Mouse (Mus musculus): ENCODE measurements around the gene Cyp4f13. TPM values are rescaled to one million over a fixed set of nuclear protein-coding genes. Genes with fewer than 3 reads are reported as not detected.

Cyp4f13 gene
- polyA plus RNA-seq, 1 experiment = 42.7 TPM

DNA sequence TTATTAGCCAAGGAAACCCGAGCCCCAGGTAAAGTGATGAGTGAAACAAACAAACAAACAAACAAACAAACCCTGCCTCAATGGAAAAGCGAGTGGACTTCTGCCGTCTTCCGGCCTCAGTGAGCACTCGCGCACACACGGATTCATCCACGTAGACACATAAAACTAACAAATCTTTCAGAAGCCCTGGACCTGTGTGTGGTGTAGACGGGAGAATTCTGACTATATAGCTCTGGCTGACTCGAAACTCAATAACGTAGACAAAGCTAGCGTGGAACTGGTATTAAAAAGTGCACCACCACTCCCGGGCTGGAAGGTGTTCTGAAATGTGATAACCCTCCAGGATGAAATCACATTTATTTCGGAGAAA, 18.0 kb upstream of the Cyp4f13 start:
- TF ChIP-seq CTCF (IDR thresholded peaks at IDR 0.05; ENCODE audit: extremely low read depth, insufficient read depth, insufficient read length, insufficient replicate concordance) (no peak), POLR2A (IDR thresholded peaks at IDR 0.05; ENCODE audit: low read depth, low read length) (no peak)
- under 1% methylated on average over 14 of the region's 14 CpGs for WGBS
- H3K4me1 ChIP-seq (ENCODE audit: control insufficient read depth, insufficient read depth, insufficient read length) = peaks cover 9% of the 10 kb centered on the region; the same call in 1 of the 2 replicates
- H3K4me3 ChIP-seq (ENCODE audit: extremely low read depth, insufficient read depth, insufficient read length) = peak overlapping the region; percentile 82
- peak overlapping the region; percentile 20 for H3K27ac ChIP-seq (ENCODE audit: insufficient read depth, low read length)
- DNase-seq (ENCODE audit: low read depth in 1 of 2, low spot score in 2 of 2) = no peak
- H3K36me3 ChIP-seq (ENCODE audit: control insufficient read depth, insufficient read depth, low read length) = no peaks in the 10 kb centered on the region
- H3K27me3 ChIP-seq (ENCODE audit: control insufficient read depth, insufficient read depth, low read length) = no peaks in the 10 kb centered on the region

DNA sequence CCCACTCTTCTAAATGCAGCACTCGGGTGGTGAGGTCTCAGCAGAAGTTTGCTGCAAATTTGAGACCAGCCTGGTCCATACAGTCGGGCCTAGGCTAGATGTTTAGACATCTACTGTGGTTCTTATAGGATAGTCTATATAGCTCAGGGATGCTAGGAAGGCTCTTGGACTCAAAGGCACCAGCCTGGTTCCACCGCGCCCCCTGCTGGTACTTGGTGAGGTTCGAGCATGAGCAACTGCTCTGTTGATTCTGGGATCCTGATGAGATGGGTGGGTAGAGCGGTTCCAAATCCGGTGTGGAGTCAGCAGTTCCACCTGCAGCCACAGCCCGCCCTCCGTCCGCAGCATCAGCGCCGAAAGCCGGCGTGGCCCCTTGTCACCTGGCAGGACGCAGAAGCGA, 4.2 kb upstream of the Cyp4f13 start:
- DNase-seq (ENCODE audit: low read depth in 1 of 2, low spot score in 2 of 2) = peak in 1 of 2 experiments; percentile 81
- no peak overlapping the region for H3K27ac ChIP-seq (ENCODE audit: insufficient read depth, low read length)
- no peak overlapping the region for H3K4me3 ChIP-seq (ENCODE audit: extremely low read depth, insufficient read depth, insufficient read length)
- H3K27me3 ChIP-seq (ENCODE audit: control insufficient read depth, insufficient read depth, low read length) = no peaks in the 10 kb centered on the region
- H3K4me1 ChIP-seq (ENCODE audit: control insufficient read depth, insufficient read depth, insufficient read length) = peaks cover 9% of the 10 kb centered on the region
- no peaks in the 10 kb centered on the region for H3K36me3 ChIP-seq (ENCODE audit: control insufficient read depth, insufficient read depth, low read length)
- TF ChIP-seq POLR2A (IDR thresholded peaks at IDR 0.05; ENCODE audit: low read depth, low read length) (no peak), CTCF (IDR thresholded peaks at IDR 0.05; ENCODE audit: extremely low read depth, insufficient read depth, insufficient read length, insufficient replicate concordance) (peak; percentile 84; the same call in 1 of the 2 replicates)
- 24% methylated on average over 16 of the region's 16 CpGs for WGBS

DNA sequence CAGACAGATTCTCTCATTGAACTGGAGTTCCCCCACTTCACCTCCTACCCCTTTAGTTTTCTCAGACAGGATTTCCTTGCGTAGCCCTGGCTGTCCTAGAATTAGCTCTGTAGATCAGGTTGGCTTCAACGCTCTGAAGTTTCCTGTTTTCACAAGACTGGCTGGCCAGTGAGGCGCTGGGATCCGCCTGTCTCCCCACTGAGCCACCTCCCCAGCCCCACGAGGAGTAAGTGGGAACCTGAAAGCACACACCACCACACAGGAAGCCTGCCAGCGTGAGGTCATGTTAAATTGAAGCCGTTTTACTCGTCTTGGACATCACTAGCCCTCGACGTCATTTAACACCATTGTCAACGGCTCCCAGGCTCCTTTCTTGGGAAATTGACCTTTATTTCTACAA, 3.8 kb upstream of the Cyp4f13 start:
- no peak for DNase-seq (ENCODE audit: low read depth in 1 of 2, low spot score in 2 of 2)
- no peak for TF ChIP-seq CTCF (IDR thresholded peaks at IDR 0.05; ENCODE audit: extremely low read depth, insufficient read depth, insufficient read length, insufficient replicate concordance)
- TF ChIP-seq POLR2A (IDR thresholded peaks at IDR 0.05; ENCODE audit: low read depth, low read length) = no peak
- Histone ChIP-seq H3K4me3 (ENCODE audit: extremely low read depth, insufficient read depth, insufficient read length) (no peak overlapping the region), H3K4me1 (ENCODE audit: control insufficient read depth, insufficient read depth, insufficient read length) (peaks cover 12% of the 10 kb centered on the region), H3K27ac (ENCODE audit: insufficient read depth, low read length) (no peak overlapping the region), H3K27me3 (ENCODE audit: control insufficient read depth, insufficient read depth, low read length) (no peaks in the 10 kb centered on the region), H3K36me3 (ENCODE audit: control insufficient read depth, insufficient read depth, low read length) (no peaks in the 10 kb centered on the region)
- WGBS = 43% methylated on average over 11 of the region's 11 CpGs

DNA sequence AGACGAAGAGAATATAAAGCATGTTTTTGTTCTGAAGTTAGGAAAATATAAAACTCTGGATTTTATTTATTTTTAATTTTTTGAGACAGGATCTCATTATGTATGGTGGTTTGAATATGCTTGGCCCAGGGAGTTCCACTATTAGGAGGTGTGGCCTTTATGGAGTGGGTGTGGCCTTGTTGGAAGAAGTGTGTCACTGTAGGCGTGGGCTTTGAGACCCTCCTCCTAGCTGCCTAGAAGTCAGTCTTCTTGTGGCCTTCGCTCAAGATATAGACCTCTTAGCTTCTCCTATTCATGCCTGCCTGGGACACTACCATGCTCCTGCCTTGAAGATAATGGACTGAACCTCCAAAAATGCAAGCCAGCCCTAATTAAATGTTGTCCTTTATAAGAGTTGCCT, 2.9 kb upstream of the Cyp4f13 start:
- peaks cover 14% of the 10 kb centered on the region for H3K4me1 ChIP-seq (ENCODE audit: control insufficient read depth, insufficient read depth, insufficient read length)
- no peak overlapping the region for H3K4me3 ChIP-seq (ENCODE audit: extremely low read depth, insufficient read depth, insufficient read length)
- 91% methylated on average over 3 of the region's 3 CpGs for WGBS
- TF ChIP-seq CTCF (IDR thresholded peaks at IDR 0.05; ENCODE audit: extremely low read depth, insufficient read depth, insufficient read length, insufficient replicate concordance) = no peak
- no peak for TF ChIP-seq POLR2A (IDR thresholded peaks at IDR 0.05; ENCODE audit: low read depth, low read length)
- no peaks in the 10 kb centered on the region for H3K36me3 ChIP-seq (ENCODE audit: control insufficient read depth, insufficient read depth, low read length)
- H3K27ac ChIP-seq (ENCODE audit: insufficient read depth, low read length) = no peak overlapping the region
- no peak for DNase-seq (ENCODE audit: low read depth in 1 of 2, low spot score in 2 of 2)
- H3K27me3 ChIP-seq (ENCODE audit: control insufficient read depth, insufficient read depth, low read length) = no peaks in the 10 kb centered on the region

DNA sequence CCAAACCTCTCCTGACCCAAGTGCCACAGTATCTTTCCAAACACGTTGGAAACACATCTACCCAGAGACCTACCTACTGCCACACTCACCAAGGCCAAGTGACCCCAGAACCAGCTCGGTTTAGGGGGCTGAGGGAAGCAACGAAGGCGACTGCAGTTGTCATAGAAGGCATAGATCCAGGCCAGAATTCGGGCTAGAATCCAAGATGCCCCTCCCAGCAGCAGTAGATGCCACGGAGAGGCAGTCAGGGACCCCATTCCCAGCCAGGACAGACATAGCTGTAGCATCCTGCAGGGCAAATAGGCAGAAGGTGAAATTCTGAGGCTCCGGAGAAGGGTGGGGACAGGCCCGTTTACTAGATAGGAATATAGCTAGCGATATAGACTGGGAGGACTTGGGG, 486 bp downstream of the Cyp4f13 start:
- 12% methylated on average over 9 of the region's 9 CpGs for WGBS
- TF ChIP-seq CTCF (IDR thresholded peaks at IDR 0.05; ENCODE audit: extremely low read depth, insufficient read depth, insufficient read length, insufficient replicate concordance) (no peak), POLR2A (IDR thresholded peaks at IDR 0.05; ENCODE audit: low read depth, low read length) (no peak)
- no peak for DNase-seq (ENCODE audit: low read depth in 1 of 2, low spot score in 2 of 2)
- Histone ChIP-seq H3K27me3 (ENCODE audit: control insufficient read depth, insufficient read depth, low read length) (no peaks in the 10 kb centered on the region), H3K4me1 (ENCODE audit: control insufficient read depth, insufficient read depth, insufficient read length) (peaks cover 14% of the 10 kb centered on the region), H3K27ac (ENCODE audit: insufficient read depth, low read length) (peak overlapping the region; percentile 90), H3K4me3 (ENCODE audit: extremely low read depth, insufficient read depth, insufficient read length) (peak overlapping the region; percentile 77), H3K36me3 (ENCODE audit: control insufficient read depth, insufficient read depth, low read length) (no peaks in the 10 kb centered on the region)

DNA sequence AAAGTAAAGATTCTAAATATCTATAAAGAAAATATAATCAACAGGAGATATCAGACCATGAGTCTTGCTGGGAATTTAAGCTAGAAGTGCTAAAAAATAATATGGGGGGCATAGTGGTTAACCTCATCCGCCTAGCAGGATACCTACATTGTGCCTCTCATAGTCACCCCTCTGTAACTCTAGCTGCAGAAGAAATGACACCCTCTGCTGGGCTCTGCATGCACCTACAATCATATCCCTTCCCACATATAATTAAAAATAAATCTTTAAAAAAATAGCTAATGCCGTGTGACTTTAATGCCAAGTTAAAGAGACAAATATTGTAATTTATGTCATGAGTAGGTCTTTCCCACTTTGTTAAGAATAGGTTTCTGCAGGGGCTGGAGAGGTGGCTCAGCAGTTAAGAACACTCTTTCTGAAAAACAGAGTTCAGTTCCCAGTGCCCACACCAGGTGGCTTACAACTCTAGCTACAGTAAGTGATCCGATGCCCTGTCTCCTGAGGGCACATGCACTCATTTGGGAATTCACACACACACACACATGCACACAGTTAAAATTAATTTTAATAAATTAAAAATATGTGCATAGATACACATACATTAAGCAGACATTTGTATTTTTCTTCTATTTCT, 2.7 kb downstream of the Cyp4f13 start:
- Histone ChIP-seq H3K36me3 (ENCODE audit: control insufficient read depth, insufficient read depth, low read length) (no peaks in the 10 kb centered on the region), H3K27me3 (ENCODE audit: control insufficient read depth, insufficient read depth, low read length) (no peaks in the 10 kb centered on the region), H3K27ac (ENCODE audit: insufficient read depth, low read length) (no peak overlapping the region), H3K4me1 (ENCODE audit: control insufficient read depth, insufficient read depth, insufficient read length) (peaks cover 12% of the 10 kb centered on the region; the same call in 1 of the 2 replicates), H3K4me3 (ENCODE audit: extremely low read depth, insufficient read depth, insufficient read length) (no peak overlapping the region)
- WGBS = 50% methylated on average over 3 of the region's 3 CpGs
- no peak for DNase-seq (ENCODE audit: low read depth in 1 of 2, low spot score in 2 of 2)
- TF ChIP-seq CTCF (IDR thresholded peaks at IDR 0.05; ENCODE audit: extremely low read depth, insufficient read depth, insufficient read length, insufficient replicate concordance) (peak; percentile 4; the same call in 1 of the 2 replicates), POLR2A (IDR thresholded peaks at IDR 0.05; ENCODE audit: low read depth, low read length) (no peak)

DNA sequence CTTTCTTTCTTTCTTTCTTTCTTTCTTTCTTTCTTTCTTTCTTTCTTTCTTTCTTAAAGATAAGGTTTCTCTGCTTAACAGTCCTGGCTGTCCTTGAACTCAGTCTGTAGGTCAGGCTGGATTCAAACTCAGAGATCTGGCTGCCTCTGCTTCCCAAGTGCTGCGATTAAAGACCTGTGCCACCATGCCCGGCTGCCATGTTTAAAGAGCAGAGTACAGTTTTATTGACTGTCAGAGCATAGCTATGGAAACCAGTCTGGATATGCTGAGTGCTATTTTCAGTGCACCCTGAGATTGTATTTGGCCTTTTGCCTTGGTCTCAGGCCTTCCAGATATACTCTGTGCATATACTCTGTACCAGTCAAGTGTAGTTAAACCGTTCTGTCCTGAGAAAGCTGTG, 3.5 kb downstream of the Cyp4f13 start:
- 92% methylated on average over 3 of the region's 3 CpGs for WGBS
- no peaks in the 10 kb centered on the region for H3K36me3 ChIP-seq (ENCODE audit: control insufficient read depth, insufficient read depth, low read length)
- no peaks in the 10 kb centered on the region for H3K27me3 ChIP-seq (ENCODE audit: control insufficient read depth, insufficient read depth, low read length)
- H3K4me1 ChIP-seq (ENCODE audit: control insufficient read depth, insufficient read depth, insufficient read length) = peaks cover 12% of the 10 kb centered on the region; the same call in 1 of the 2 replicates
- no peak overlapping the region for H3K4me3 ChIP-seq (ENCODE audit: extremely low read depth, insufficient read depth, insufficient read length)
- H3K27ac ChIP-seq (ENCODE audit: insufficient read depth, low read length) = no peak overlapping the region
- no peak for DNase-seq (ENCODE audit: low read depth in 1 of 2, low spot score in 2 of 2)
- TF ChIP-seq CTCF (IDR thresholded peaks at IDR 0.05; ENCODE audit: extremely low read depth, insufficient read depth, insufficient read length, insufficient replicate concordance) = no peak
- TF ChIP-seq POLR2A (IDR thresholded peaks at IDR 0.05; ENCODE audit: low read depth, low read length) = no peak

Data from spleen, adult 2 months (tissue).